Mouse (Mus musculus) adrenal gland, postnatal 10 days (tissue): ENCODE measurements around the gene Fam173b. TPM values are rescaled to one million over a fixed set of nuclear protein-coding genes. Genes with fewer than 3 reads are reported as not detected.
A peak's percentile ranks its signal among the peaks of the same experiment; 100 is the strongest.

ENCODE experiments used
- DNase-seq: peaks from one replicate; pipeline ENCODE4 v3.0.0; 2021; ENCODE audit warnings: mixed read lengths
- total RNA-seq, 2 experiments: library from RNA; stranded (reverse); gene quantifications; 2 replicates each; pipeline ENCODE4 v1.2.3; 2021

The Fam173b gene
- total RNA-seq, 2 experiments from 2014 or later: 14.8 to 19.4 TPM

DNA sequence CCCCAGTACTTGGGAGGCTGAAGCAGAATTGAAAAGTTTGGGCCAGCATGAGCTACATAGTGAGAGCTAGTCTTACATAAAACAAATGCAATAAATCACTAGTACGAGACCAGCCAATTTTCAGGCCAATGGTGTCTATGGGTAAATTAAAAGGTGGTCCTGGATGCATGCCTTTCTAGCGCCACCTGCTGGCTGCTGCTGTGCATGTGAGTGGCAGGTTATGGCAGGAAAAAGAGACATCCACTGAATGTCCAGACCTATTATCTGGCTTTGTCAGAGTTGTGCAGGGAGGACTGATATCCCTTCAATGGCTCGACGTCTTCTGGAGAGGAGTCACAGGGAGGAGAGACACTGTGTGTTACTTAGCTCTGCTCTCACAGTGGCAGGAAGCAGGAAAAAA is 15.1 kb upstream of the Fam173b start:
- DNase-seq: peak; percentile 92

DNA sequence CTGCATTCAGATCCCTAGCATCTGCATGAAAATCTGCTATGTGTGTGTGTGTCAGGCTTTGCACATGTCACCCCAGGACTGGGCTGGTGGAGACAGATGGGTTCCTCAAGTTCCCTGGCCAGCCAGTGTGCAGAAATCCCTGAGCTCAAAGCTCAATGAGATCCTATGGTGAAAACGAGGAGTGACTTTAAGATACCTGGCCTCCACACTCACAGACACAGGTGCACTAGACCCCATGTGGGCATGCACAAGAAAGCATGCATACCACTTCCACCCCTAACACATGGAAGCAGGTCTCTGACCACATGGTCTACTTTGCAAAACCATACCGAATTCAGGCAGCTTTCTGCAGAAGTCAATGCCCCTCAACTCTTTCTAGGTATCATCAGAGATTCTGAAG is 13.9 kb upstream of the Fam173b start:
- DNase-seq: no peak

DNA sequence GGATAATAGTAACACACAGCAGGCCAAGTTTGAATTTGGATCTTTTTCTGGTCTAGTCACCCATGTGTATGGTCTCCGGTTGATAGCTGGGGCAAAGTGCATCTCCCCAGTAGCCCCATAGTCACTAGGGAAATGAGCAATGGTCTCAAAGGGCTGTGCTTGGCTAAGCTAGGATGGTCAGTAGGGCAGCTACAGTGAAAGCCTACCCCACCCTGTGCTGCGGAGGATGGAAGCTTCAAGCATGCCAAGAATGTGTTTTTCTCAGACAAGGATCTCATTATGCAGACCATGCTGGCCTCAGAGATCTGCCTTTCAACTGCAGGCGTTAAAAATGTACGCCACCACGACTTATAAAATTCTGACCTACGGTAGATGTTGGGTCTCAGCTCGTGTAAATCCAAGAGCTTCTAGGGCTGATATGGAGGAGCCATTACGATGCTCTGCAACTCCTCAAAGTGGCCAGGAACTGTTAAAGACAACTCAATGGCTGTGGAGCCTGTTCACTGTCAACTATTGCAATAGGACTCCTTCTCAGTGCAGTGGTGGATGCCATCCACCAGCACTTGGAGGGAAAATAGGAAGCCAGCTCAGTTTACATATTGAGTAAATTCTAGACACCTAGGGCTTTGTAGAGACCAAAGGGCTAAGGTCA is 12.5 kb upstream of the Fam173b start:
- DNase-seq: peak; percentile 59

GRCm38 (mm10) chr15:31590176-31590575 is 11.5 kb upstream of the Fam173b start:
- no peak for DNase-seq

GRCm38 (mm10) chr15:31592531-31592930 is 9.1 kb upstream of the Fam173b start:
- no peak for DNase-seq

DNA sequence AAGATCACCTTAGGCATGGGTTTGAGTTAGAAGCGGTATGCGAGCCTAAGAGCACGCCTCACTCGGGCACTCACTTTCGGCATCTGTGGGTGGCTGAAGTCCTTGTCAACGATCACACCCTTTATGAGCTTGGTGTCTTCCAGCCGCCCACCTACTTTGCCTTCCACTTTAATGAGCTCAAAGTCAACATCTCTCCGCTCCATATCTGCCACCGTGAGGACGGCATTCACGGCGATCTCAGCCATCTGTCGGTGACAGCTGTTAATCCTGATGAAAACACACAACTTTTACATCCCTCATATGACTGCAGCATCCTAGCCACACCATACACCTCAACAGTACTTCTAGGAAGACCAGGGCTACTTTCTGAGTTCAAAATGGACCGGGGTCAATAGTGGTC is 7.4 kb upstream of the Fam173b start:
- DNase-seq: no peak

- no peak for DNase-seq
Measured at GRCm38 (mm10) chr15:31595651-31596050, 6.0 kb upstream of the Fam173b start.

DNA sequence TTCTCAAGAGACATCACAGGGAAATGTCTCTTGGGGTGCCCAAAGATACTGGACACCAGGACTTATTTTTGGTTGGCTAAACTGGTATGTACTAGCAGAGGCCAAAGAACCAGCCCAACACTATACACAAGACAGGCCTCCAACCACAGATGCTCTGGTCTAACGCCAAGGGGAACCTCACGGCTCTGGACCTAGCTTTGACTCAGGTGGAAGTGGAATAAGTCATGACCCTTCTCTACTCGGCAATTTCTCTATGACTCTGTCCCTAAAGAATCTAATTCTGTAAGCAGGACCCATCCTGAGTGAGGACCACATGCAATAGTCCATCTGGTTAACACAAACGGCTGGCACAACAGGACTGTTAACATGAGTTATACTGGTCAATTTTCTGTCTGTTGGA is 1.8 kb upstream of the Fam173b start:
- DNase-seq: no peak

GRCm38 (mm10) chr15:31601279-31601645 is 390 bp upstream of the Fam173b start:
- no peak for DNase-seq

GRCm38 (mm10) chr15:31602426-31602825 is 774 bp downstream of the Fam173b start:
- DNase-seq: peak; percentile 59

DNA sequence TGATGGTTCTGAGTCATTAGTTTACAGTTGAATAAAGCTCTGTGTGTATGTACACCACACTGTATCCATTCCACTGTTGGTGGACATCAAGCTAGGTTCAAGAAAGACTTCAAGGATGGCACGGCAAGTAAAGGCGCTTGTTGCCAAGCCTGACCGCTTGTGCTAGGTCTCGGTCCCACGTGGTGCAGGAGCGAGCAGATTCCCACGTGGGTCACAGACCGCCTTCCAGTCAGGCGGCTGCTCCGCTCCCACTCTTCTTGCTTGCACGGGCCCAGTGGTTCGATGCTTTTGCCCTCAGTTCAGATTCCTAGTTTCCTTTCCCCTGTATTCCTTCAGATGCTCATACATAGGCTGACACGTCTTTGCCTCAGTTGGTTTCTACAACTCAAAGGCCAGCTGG is 1.5 kb downstream of the Fam173b start:
- DNase-seq: no peak

DNA sequence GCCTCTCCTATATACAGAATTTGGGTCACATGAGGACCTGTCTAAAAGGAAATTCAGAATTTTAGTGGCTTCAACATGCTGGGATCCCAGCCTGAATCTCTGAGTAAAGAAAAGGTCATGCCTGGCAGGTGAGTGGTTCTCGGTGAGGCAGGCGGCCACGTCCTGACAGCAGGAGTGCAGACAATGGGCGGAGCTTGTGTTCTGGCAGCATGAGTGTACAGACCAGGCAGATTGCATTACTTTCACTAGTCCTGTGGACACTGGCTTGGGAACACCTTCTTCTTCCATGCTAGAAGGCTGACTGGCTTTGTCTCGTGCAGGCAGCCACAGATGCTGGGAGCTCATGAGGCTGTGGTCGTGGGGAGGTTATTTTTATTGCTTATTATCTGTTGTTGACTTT is 5.2 kb downstream of the Fam173b start:
- DNase-seq: peak; percentile 52

- peak; percentile 78 for DNase-seq
Measured at GRCm38 (mm10) chr15:31611027-31611426, 9.4 kb downstream of the Fam173b start.

DNA sequence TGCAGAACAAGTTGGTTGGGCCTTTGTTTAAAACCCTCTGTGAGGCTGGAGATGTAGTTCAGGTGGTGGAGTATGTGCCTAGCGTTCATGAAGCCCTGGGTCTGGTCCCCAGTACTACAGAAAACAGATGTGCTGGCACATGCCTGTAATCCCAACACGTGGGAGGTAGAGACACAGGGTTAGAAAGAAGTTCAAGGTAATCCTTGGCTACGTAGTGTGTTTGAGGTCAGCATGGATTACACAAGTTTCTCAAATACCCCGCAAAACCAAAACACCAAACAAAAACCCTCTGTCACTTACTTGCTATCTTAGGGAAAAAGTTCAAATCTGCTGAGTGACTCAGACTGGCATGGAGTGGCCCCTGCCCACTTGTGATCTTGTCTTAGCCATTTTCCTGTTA is 10.3 kb downstream of the Fam173b start:
- no peak for DNase-seq

DNA sequence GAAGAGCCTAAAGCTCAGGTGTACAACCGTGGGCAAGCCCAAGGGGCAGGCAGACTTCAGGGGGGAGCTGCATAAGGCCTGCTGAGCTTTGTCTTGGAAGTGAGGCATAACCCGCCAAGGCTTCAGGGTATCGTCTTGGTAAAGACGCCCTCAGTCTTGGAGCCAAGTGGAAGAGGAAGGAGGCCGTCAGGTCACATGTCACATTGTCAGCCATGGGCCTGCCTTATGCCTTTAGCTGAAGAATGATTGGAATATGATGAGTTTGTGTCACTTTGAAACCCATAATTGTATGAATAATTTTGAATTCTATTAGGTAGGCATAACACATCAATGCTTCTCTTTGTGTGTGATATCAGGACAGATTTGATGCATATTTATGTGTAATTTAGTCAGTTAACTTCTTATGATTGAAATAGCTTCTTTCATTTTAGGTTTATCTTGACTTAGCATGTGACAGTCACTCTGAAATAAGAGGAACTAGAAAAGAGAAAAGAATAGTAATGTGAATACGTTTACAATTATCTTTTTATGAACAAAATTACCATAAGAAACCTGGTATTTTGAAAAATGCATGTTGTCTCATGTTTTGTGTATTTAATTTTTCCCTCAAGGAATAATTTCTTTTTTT is 12.3 kb downstream of the Fam173b start:
- no peak for DNase-seq

DNA sequence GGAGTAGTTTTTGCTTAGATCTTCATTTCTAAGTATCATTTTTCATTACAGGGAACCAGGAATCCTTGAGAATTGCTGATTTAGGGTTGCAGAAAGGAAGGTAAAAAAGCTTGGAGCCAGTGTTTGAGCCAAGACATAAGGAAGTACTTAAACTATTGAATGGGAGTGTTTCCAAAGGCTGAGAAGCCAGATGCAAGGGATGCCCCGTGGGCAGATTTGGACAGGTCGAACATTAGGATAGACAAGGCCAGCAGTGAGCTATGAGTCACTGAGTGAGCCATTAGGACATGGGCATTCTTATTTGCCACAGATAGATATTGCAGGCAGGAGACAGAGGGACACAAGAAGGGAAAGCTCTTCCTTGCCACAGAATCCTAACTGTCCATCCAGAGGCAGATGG is 13.0 kb downstream of the Fam173b start:
- DNase-seq: no peak

GRCm38 (mm10) chr15:31617261-31617660 is 15.6 kb downstream of the Fam173b start:
- no peak for DNase-seq

DNA sequence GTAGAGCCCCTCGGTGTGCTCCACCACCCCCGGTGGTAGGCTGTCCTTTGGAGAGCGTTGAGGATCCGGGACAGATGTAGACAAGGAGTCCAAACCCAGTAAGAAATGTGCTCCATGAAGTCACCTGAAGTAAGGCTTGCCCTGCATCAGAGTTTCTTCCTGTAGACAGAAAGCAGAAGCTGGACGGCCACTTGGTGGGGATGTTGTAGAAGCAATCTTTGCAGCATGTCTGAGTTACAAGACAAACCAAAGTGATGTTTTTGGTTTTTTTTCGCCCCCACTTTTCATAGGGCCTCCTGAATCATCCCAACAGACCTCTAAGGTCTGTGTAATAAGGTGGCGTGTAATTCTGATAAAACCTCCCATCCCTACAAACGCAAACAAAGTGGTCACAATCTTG is 17.9 kb downstream of the Fam173b start:
- no peak for DNase-seq

DNA sequence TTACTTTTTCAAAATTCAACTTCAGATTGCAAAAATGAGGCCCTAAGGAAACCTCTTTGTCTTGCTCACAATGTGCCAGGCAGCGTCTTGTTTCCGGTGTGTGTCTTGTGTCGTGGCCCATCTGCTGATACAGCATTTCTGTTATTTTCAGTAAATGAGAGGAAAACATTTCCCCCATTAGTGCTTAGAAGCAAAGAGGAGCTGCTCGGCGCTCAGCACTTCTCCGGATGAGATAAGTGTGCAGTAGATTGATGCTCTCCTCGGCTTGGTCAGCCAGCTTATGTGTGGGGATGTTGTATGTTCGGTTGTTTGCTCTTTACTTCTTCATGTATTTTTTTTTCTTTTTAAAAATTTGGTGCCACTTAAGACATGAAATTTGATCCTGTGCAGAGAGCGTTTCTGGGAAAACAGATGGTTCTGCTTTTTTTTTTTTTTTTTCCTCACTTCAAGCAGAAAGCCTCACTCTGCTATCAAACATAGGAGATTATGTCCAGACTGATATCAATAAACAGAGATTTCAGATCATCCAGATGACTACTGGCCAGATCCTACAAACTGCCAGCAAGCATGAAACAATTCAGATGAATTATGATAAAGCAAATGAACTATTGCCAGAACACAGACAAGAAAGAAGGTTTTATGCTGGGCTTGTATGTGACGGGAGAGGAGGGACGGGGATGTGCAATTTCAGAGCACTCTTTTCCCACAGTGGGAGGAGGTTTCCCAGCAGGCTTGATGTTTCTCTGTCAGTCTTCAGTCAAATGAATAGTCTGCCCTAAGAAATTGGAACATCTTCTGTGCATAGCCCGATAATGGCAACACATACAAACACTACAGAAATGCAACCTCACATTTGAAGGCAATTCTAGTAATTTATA is 25.9 kb downstream of the Fam173b start:
- DNase-seq: no peak

- DNase-seq: no peak
Measured at GRCm38 (mm10) chr15:31628180-31628579, 26.5 kb downstream of the Fam173b start.

DNA sequence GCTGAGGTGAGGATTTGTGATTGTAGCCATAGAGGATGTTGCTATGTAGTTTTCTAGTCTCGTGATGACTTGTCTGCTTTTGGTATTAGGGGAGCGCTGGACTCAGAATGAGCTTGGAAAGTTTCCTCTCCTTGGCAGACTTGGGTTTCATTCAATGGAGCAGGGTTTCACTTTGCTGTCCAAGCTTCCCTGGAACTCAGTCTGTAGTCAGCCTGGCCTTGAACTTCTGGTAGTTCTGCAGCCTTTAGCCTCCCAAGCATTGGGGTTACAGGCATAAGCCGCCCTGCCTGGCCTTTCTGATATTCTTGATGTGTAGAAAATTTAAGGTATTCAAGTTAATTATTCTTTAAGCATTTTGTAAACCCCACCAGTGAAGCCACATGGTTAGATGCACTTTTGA is 27.9 kb downstream of the Fam173b start:
- DNase-seq: no peak

GRCm38 (mm10) chr15:31631396-31631858 is 29.8 kb downstream of the Fam173b start:
- no peak for DNase-seq

DNA sequence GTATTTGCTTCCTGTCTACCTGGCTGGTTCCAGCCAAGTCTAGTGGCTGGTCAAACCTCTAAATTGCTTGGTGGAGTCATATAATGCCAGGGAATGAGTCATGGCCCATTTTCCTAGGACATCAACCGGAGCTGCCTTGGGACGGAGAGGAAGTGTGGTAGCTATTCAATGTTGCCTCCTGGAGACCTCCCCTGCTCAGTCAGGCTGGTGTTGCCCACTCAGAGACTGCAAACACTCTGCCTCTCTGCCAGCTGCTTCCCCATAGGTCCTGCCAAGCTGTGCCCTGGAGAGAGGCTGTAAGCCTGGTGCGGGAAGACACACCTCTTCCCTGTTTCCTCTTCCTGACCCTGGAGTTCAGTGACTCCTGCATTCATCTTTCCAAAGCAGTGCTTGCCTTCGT is 30.8 kb downstream of the Fam173b start:
- DNase-seq: no peak
